Mouse (Mus musculus) lung, postnatal 4 days (tissue): ENCODE data around the gene Vkorc1l1.

ENCODE experiments used
- DNase-seq, 2 experiments: peaks; one replicate each; pipeline ENCODE4 v3.0.0; 2021

Vkorc1l1 gene

DNA sequence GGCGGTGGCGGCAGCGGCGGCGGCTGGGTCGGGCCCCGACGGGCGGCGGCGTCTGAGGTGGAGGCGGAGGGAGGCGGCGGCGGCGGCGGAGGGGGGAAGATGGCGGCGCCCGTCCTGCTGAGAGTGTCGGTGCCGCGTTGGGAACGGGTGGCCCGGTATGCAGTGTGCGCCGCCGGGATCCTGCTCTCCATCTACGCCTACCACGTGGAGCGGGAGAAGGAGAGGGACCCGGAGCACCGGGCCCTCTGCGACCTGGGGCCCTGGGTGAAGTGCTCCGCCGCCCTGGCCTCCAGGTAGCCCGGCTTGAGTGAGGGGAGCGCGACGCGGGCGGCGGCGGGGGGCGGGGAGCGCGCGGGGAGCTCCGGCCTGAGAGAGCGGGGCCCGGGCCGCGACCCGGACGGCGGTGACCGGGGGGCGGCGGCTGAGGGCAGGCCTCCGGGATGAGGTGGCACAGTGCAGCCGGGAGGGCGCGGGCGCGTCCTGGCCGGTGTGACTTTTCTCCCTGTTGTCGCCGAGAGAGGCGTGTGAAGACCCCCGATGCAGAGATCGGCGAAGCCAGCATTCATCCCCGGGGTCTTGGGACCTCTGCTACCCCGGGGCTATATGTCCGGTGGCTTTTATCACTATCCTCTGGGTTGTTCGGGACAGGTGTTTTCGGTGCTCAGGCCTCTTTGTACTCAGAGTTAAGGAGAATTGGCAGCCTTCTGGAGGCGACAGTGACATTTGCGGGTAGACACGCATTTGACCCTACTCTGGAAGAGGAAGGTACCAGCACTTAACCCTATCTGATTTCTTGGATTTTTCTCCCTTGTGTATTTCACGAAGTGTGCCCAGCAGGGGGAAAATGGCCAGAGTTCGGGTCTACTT is 536 bp downstream of the Vkorc1l1 start:
- peak; percentile 53 to 60 for DNase-seq

DNA sequence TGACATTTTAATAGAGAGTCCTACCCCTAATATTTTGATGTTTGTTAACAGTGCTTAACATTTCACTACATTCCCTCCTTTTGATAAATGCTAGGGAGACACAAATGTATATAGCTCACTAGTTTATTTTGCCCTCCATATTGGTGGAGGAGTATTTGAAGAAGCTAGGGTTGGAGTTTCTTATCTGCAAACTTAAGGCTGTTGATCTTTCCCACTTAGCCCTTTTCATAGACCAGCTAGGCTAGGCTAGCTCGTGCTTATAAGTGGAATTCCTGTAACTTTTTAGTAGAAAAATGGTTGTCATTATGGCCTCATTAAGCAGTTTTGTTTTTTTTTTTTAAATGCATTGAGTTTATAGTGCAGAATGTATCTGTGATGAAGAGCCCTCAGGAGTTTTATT is 1.6 kb downstream of the Vkorc1l1 start:
- DNase-seq: no peak

DNA sequence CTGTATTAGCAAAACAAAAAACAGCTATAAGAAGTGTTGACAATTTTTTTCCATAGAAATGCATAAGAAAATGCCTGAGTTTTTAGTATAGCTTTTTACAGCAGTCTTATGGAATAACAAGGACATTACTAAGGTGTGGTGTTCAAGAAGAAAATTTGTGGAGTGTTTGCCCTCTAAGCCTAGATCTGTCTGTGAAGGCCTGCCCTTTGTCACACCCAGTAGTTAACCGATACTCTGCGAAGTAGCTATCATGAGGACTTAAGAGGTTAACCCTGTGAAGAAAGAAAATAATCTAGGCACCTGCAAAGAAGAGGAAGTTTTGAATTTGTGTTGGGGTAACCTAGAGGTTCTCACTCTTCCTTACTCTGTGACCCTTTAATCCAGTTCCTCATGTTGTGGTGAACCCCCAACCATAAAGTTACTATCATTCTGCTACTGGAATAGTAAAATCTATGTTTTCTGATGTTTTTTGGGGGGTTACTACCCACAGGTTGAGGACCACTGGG is 5.8 kb downstream of the Vkorc1l1 start:
- DNase-seq: no peak

DNA sequence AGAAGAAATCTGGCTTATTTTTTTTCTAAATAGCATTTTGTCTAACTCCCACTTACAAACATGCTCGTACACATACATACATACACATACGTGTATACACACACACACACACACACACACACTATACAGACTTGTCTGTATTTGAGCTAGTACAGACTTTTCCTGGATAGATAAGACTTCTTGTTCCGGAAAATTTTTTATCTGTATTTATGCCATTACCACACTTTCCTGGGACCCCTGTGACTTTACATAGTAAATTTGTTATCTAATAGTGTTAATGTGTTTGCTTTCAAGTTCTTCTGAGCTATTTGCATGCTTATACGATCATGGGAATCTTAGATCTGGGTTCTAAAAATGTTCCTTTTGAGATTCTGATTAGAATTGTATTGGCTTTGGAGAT is 10.4 kb downstream of the Vkorc1l1 start:
- no peak for DNase-seq

DNA sequence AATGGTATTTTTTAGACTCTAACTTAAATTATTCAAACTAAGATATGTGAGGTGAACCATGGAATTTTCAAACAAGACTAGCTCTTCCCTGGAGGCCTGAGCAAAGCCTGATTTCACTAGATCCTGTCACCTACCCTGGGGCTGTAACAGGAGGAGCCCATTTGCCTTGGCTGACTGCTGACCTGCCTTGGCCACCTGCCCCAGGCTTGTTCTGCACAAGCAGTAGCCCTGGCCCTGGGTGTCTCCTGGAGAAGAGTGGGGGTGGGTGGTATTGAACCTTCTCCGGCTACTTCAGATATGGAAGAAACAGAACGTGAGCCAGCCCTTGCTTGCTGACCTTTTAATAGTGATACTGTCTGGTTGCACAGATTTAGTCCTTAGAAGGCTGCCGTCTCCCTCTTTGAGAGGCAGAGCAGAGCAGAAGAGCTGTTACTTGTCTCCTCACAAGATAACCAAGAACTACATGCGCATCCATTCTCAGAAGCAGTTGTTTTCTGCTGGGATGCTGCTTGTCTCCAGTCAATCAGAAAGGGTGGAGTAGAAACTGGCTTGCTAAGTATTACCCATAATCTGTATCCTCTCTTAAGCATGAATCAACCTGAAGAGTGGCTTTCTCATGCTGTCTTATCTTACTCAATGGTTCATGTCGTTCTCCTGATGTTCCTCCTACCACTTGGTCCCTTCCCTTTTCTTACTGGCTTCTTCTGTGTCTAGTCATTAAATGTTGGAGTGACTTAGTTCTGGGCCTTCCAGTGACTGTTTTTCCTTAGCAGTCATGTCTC is 12.9 kb downstream of the Vkorc1l1 start:
- no peak for DNase-seq

DNA sequence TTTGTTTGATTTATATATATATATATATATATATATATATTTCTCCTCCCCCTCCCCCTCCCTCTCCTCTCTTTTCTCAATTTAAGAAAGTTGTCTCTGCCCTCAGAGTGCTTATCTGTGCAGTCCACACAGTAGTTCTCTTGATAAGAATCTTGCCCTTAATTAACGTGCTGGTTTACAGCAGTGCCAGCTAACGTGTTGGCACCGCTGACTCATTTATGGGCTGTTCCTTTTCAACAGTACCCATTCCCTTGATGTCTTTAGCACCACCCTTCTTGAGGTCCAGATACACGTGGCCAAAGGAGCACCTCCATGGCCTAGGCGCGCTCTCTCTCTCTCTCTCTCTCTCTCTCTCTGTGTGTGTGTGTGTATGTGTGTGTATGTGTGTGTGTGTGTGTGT is 14.0 kb downstream of the Vkorc1l1 start:
- DNase-seq: no peak

DNA sequence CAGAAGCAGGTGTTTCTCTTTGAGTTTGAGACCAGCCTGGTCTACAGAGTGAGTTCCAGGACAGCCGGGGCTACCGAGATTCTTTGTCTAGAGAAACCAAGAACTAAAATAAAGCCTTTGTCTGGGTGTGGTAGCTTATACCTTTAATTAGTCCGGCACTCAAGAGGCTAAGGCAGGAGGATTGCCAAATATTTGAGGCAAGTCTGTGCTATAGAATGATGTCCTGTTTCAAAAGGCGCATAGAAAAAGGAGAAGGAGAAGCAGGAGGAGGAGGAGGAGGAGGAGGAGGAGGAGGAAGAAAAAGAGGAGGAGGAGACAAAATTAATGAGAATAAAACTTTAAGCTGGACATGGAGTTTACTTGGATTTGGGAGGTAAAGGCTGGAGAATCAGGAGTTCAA is 21.5 kb downstream of the Vkorc1l1 start:
- DNase-seq: no peak

DNA sequence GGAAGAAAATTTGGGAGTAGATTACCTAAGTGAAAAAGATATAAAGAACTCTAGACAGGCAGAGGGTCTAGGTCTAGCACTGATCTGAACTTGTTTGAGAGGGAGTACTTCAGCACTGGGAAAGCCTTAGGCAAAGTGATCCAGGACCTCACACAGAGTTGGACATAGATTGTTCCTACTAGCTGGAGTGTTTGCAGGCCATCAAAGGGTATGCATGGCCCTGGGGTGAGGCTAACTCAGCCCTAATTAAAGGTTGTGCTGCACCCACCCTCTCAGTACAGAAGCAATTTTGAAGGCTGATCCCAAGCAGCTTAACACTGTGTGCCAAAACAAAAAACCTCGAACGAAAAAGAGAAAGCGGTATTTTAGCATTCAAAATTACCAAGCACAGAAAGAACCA is 24.7 kb downstream of the Vkorc1l1 start:
- no peak for DNase-seq

DNA sequence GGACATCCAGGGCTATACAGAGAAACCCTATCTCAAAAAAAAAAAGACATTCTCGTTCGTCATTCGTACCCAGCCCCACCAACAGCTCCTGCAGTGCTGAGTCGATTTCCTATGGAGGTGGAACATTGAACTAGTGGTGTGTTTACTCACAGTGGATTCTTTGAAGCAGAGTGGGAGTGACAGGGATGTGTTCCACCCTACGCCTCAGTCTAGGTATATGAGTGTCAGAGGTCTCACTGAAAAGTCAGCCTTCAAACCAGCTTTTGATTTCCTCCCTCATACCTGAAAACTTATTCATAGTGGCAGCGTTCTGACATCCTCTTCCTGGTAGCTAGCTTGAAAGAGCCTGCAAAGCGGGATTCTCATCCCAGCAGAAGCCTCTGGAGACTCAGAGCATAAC is 26.6 kb downstream of the Vkorc1l1 start:
- no peak for DNase-seq

DNA sequence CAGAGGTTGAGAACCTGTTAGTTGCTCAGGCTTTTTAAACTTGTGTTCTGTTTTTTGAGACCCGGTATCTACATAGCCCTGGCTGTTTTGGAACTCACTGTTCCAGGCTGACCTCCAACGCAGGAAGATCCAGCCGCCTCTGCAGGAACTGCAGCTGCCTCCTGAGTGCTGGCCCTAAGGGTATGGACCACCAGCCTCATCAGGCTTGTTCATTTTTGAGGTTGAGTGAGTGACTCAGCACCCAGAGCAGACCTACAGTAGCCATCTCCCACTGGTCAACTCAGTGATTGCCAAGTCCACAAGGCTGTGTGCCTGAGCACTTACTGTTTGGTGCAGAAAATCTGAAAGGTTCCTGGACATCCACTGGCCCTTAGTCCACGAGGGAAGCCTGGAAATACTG is 29.7 kb downstream of the Vkorc1l1 start:
- DNase-seq: no peak

DNA sequence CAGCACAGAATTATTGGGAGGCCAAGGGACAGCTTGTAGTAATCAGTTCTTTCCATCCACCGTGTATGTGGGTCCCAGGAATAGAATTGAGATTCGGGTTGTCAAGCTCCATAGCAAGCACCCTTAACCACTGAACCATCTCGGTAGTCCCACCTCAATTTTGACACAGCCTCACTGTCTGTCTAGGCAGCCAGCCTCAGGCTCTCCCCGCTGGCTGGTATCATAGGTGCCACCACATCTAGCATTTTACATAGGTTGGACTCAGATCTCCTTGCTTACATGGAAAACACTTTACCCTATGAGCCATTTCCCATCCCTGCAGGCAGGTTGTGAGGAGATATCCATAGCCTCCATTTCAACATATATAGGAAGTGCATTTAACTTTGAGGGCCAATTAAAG is 32.6 kb downstream of the Vkorc1l1 start:
- DNase-seq: no peak

DNA sequence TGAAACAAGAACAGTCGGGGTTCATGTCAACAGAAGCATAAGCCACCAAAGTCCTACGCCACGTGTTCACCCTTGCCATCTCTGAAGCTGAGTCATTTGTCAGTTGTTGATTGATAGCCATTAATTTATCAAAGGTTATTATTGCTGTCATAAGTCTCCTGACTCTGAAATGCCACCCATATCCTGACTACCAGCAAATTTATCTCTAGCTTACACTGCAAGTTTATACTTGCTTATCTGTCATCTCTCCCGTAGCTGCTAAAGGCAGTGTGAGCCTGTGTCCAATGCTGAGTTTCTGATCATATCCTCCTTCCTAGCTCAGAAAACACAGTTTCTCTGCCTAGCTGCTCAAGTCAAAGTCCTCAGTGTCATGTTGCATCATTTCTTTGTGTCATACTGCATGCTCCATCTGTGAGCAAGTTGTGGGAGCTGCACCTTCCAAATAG is 33.1 kb downstream of the Vkorc1l1 start:
- no peak for DNase-seq

DNA sequence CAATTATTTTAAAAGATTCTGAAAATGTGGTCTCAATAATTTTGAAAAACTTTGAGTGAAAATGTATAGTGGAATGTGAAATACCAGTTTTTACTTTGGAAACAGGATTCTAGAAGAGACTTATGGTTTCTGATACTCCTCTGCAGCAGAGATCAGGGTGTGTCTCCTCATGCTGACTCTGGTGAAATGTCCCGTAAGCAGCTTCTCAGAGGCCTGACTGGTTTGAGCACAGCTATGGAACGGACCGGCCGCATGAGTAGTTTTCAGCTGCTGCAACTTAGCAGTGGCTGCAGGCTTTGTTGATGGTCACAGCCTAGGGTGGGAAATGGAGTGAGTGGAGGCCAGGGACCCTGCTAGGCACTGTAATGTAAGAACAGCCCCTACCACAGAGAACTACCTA is 36.0 kb downstream of the Vkorc1l1 start:
- no peak for DNase-seq

DNA sequence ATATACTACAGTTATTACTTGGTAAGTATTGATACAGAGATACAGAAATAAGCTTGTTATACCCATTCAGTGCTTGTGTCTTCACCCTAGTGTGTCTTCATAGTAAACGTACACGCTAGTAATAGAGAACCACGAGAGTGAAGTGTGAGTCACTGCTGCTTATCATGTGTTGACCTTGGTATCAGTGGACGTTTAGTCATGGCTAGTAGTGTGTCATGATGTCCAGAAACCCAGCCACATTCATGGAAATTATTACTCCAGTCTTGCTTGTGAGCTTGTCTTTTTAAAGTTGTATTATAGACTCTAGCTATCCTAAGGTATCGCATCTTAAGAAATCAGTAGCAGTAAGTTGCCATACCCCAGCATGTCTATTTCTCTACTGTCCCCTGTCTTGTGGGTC is 36.8 kb downstream of the Vkorc1l1 start:
- no peak for DNase-seq

DNA sequence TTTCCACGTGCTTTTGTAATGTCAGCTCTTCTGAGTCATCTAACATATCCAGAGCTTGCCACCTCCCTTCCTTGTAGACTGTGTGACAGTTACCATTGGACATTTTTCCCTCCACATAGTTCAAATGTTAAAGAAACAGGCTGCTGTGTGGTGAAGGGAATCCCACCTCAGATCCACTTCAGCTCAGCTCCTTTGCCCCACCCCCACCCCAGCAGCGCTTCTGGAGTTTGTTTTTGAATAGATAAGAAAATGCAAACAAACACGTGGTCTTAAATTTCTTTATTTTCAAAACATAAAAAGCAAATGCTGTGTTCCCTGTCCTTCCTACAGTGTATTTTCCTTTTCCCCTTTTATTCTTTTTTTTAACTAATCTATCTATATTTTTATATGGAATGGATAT is 38.4 kb downstream of the Vkorc1l1 start:
- DNase-seq: no peak

DNA sequence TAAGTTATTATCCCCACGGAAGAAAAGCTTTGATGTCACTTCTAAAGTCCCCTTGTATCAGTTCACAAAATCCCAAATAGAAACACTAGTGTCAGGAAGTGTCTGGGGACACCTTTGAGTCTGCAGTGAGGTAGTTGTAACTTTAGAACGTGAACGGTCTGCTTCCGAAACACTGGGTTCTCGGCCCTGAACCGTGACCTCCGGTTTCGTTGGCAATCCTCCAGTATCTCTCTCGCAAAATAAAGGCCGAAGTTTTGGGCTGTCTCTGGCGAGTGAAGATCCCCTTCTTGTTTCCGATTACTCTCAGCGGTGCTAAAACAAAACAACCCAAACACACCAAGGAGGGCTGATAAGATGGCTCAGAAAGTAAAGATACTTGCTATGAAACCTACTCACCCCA is 47.6 kb downstream of the Vkorc1l1 start:
- no peak for DNase-seq

DNA sequence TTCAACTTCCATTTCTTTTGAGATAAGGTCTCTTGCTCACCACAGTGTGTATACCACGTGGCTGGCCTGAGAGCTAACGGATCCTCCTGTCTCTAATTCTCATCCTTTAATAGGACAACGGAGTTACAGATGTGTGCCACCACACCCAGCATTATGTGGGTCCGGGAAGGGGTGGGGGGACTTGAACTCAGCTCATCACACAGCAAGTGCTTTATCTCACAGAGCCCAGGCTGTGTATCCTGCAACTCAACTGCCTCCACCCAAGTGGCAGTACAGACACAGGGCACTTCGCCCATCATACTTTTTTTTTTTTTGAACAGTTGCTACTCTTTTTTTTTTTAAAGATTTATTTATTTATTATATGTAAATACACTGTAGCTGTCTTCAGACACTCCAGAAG is 50.1 kb downstream of the Vkorc1l1 start:
- DNase-seq: no peak

DNA sequence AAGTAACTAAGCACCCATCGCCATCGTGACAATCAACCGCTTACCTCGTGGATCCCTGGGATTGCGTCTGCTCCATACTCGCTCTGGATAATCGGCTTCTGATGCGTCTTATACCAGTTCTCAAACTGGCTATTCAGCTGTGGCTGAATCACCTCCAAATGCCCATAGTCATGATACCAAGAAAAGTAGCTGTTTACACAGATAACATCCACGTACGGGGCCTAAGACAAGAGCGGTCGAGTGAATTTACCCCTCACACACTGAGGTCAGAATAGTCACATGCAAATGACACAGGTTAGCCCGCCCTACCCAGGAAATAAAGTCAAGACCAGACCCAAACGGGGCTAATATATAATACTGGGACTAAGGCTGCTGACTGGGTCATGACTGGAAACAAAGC is 51.6 kb downstream of the Vkorc1l1 start:
- DNase-seq: no peak

DNA sequence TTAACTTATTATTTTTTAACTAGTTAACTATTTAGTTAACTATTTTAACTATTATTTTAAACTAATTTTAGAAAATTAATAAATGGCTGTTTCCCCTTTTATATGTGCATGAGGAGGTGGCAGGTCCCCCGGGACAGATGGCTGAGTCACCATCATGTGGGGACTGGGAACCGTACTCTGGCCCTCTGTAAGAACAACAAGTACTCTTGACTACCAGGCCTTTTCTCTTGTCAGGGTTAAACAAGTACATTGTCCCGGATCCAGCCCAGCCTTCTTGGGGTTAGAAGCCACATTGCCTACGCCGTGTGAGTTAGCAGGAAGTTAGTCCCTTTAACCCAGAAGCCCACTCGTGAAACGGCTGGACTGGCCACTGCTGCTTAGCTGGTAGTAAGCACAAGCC is 53.2 kb downstream of the Vkorc1l1 start:
- DNase-seq: no peak

DNA sequence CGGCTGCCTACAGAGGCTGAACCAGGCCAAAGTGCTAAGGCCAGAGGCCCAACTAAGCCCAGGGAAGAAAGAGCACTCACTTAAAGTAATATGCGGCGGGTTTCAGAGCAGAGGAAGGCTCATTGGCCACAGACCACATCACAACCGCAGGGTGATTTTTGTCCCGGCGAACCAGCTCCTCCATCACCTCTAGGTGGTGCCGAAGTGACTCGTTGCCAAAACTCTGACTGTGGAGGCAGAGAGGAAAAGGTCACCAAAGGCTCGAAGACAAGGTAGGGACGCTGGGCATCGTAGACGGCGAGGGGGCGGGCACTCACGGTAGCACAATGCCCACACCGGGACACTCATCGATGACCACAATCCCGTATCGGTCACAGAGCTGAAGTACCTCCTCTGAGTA is 55.9 kb downstream of the Vkorc1l1 start:
- no peak for DNase-seq

DNA sequence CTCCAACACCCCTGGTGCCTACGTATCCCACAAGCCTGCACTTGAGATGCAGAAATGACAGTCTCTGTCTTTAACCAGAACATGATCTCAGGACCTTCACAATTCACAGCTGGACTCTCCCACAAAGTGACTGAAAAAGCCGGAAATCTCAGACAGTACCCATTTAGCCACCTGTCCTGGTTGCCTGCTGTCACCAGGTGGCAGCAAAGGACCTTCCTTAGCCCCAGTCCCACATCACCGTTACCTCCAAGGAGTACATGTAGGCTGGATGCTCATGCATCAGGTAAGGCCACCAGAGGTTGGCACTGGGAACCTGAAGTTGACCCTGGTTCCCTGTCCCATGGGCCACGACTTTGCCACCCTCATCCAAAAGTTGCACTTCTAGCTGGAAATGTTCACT is 57.3 kb downstream of the Vkorc1l1 start:
- DNase-seq: peak; percentile 50 to 72

DNA sequence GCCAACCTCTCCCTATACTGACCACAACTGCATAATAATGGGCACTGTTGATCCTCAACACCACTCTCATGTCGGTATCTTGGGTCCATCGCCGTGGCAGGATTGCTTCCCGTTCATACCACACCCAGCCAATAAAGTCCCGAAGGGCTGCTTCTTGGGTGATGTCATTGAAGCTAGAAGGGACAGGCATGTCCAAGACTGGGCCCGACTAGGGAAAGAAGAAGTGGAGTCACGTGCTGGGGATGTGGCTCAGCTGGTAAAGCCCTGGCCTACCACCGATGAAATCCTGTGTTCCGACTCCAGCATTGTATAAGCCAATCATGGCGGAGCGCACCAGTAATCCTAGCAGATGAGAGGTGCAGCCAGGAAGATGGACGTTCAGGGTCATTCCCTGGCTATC is 59.0 kb downstream of the Vkorc1l1 start:
- peak; percentile 60 to 61 for DNase-seq

DNA sequence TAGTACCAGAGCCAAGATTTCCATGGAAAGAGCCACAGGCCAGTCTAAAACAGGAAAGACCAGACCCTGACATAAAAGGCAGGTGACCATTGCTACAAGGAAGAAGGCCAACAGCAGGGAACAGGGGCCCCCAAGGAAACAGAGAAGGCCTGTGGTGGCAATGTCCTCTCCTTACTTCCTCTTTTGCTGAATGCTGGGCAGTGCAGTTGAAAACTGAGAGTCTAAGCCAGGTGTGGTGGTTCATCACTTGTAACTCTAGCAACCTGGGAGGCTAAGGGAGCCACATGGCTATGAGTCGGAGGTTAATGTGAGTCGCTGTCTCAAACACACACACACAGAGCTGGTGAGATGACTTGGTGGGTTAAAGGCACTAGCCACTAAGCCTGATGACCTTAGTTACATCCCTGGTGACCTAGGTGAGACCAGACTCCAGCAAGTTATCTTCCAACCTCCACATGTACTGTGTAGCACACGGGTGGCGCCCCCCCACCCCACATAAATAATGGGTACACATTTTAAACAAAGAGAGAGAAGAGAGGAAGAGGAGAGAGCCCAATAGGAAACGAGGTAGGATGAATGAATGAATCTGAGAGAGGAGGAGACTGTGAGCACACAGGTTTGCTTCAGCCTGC is 59.7 kb downstream of the Vkorc1l1 start:
- DNase-seq: peak in 1 of 2 experiments; percentile 30
